10 mouse cellular contexts compared by ENCODE assay signal in genomic region chr11:88155998-88156397, GRCm38 (mm10). TPM values are rescaled to one million over a fixed set of nuclear protein-coding genes. Genes with fewer than 3 reads are reported as not detected.
A peak's percentile ranks its signal among the peaks of the same experiment; 100 is the strongest.
DNase-seq lines count a peak whose midpoint lies in the region; ATAC-seq and TF ChIP-seq lines count a peak whose summit lies in the region.
"Had no signal": no experiment of that assay in that cellular context is flagged by ENCODE, and none has a peak within 500 bp of the region (broad histone marks: within the 10 kb centered on the region; RNA-seq: fewer than 3 reads in every experiment).

No protein-coding gene starts in this region.

- H3K36me3 ChIP-seq in heart, embryonic 14.5 days (ENCODE audit: control insufficient read depth, insufficient read depth, low read length): no peaks in the 10 kb centered on the region
- 0 out of 2 replicates have a peak, but pooled peaks cover 7% of the 10 kb centered on the region for H3K36me3 ChIP-seq in embryonic facial prominence, embryonic 10.5 days (replicated peaks)
- no peaks in the 10 kb centered on the region for H3K36me3 ChIP-seq in intestine, embryonic 14.5 days (ENCODE audit: control insufficient read depth, insufficient read depth, low read length)
- no peaks in the 10 kb centered on the region for H3K36me3 ChIP-seq in myocyte (ENCODE audit: control insufficient read depth, insufficient read depth)

- H3K4me2 ChIP-seq in heart, embryonic 14.5 days (ENCODE audit: low read length): no peak overlapping the region
- no peak overlapping the region for H3K4me2 ChIP-seq in intestine, embryonic 14.5 days (ENCODE audit: low read length)
- H3K4me2 ChIP-seq in myocyte (ENCODE audit: low read depth): peak overlapping the region; percentile 14

- H3K4me1 ChIP-seq in heart, embryonic 14.5 days (ENCODE audit: control insufficient read depth in 2 of 2, insufficient read depth in 2 of 2, low read length in 2 of 2): peaks cover 68 to 86% of the 10 kb centered on the region in 2 experiments
- peaks cover 91% of the 10 kb centered on the region for H3K4me1 ChIP-seq in embryonic facial prominence, embryonic 10.5 days
- H3K4me1 ChIP-seq in intestine, embryonic 14.5 days (replicated peaks; ENCODE audit: control insufficient read depth, insufficient read depth, low read length): peaks cover 91% of the 10 kb centered on the region

- peak overlapping the region; percentile 42 for H3K9ac ChIP-seq in heart, embryonic 14.5 days (ENCODE audit: low read length)
- H3K9ac ChIP-seq in intestine, embryonic 14.5 days (ENCODE audit: low read length): peak overlapping the region; percentile 2; the same call in 1 of the 2 replicates

- TF ChIP-seq POLR2A in myocyte (IDR thresholded peaks at IDR 0.05; ENCODE audit: insufficient read length, low read depth): no peak

- no peak overlapping the region for H3K4me3 ChIP-seq in heart, embryonic 14.5 days (ENCODE audit: control insufficient read depth in 1 of 2, insufficient read depth in 1 of 2, low read depth in 1 of 2, low read length in 2 of 2)
- H3K4me3 ChIP-seq in embryonic facial prominence, embryonic 10.5 days: no peak overlapping the region
- H3K4me3 ChIP-seq in intestine, embryonic 14.5 days (ENCODE audit: low read depth, low read length): no peak overlapping the region
- H3K4me3 ChIP-seq in myocyte: no peak overlapping the region

- H3K27me3 ChIP-seq in heart, embryonic 14.5 days (ENCODE audit: control insufficient read depth, insufficient read depth, low read length): no peaks in the 10 kb centered on the region
- no peaks in the 10 kb centered on the region for H3K27me3 ChIP-seq in embryonic facial prominence, embryonic 10.5 days (replicated peaks; ENCODE audit: low read depth, poor library complexity, severe bottlenecking)
- H3K27me3 ChIP-seq in intestine, embryonic 14.5 days (replicated peaks; ENCODE audit: control insufficient read depth, insufficient read depth, low read length): no peaks in the 10 kb centered on the region
- H3K27me3 ChIP-seq in myocyte (ENCODE audit: control insufficient read depth, insufficient read depth, insufficient read length): no peaks in the 10 kb centered on the region
- H3K27me3 ChIP-seq: megakaryocyte, embryonic 14.5 days had no signal

- DNase-seq in heart, adult 8-10 months (ENCODE audit: low spot score): no peak
- no peak for DNase-seq in embryonic facial prominence, embryonic 10.5 days (ENCODE audit: low spot score)
- DNase-seq in intestine, embryonic 14.5 days (ENCODE audit: low spot score): no peak
- DNase-seq in retina, embryonic 14.5 days (ENCODE audit: low spot score): no peak
- DNase-seq in frontal cortex, adult 2 months (ENCODE audit: extremely low spot score in 1 of 2, low spot score in 1 of 2): no peak
- DNase-seq in testis, postnatal 14 days (ENCODE audit: low spot score): no peak
- DNase-seq: adrenal gland, adult 8-10 months had no signal

- H3K27ac ChIP-seq in heart, embryonic 14.5 days (replicated peaks in 1 of 2; ENCODE audit: control insufficient read depth in 1 of 2, insufficient read depth in 1 of 2, low read depth in 2 of 2, low read length in 2 of 2): peak overlapping the region; percentile 14 to 80
- peak overlapping the region; percentile 75 for H3K27ac ChIP-seq in embryonic facial prominence, embryonic 10.5 days (replicated peaks)
- H3K27ac ChIP-seq in intestine, embryonic 14.5 days (ENCODE audit: low read depth): peak overlapping the region; percentile 79

- peaks cover 7% of the 10 kb centered on the region for H3K79me2 ChIP-seq in myocyte (ENCODE audit: control insufficient read depth, insufficient read depth)

- no peaks in the 10 kb centered on the region for H3K9me3 ChIP-seq in heart, embryonic 14.5 days (ENCODE audit: control insufficient read depth, low read length)
- H3K9me3 ChIP-seq in embryonic facial prominence, embryonic 10.5 days: no peaks in the 10 kb centered on the region
- H3K9me3 ChIP-seq in intestine, embryonic 14.5 days (ENCODE audit: control insufficient read depth, low read length): no peaks in the 10 kb centered on the region
- H3K9me3 ChIP-seq: megakaryocyte, embryonic 14.5 days had no signal

- no peak overlapping the region for H3ac ChIP-seq in myocyte (ENCODE audit: control insufficient read depth, insufficient read length)

- no peak for ATAC-seq in heart, embryonic 14.5 days (ENCODE audit: insufficient number of reproducible peaks, insufficient read depth, low FRiP score, low read depth)
- no peak for ATAC-seq in intestine, embryonic 14.5 days (replicated peaks; ENCODE audit: low FRiP score, low TSS enrichment, low read depth)

- 45% methylated on average over 8 of the region's 8 CpGs for WGBS in heart, embryonic 14.5 days
- 60% methylated on average over 8 of the region's 8 CpGs for WGBS in embryonic facial prominence, embryonic 10.5 days
- 33% methylated on average over 8 of the region's 8 CpGs for WGBS in intestine, embryonic 14.5 days

TF ChIP-seq in myocyte, 11 proteins besides CTCF, POLR2A, EP300 and RAD21:
- no peak for TF ChIP-seq REST (IDR thresholded peaks at IDR 0.05; ENCODE audit: insufficient read depth, insufficient read length)
- TF ChIP-seq E2F4 (IDR thresholded peaks at IDR 0.05; ENCODE audit: insufficient read depth): no peak
- no peak for TF ChIP-seq POLR2AphosphoS2 (IDR thresholded peaks at IDR 0.05; ENCODE audit: insufficient read length, low read depth)
- no peak for TF ChIP-seq MYOG (IDR thresholded peaks at IDR 0.05; ENCODE audit: control insufficient read depth in 1 of 3, insufficient read depth in 1 of 3, insufficient read length in 2 of 3, low read depth in 2 of 3)
- no peak for TF ChIP-seq MYOD1 (IDR thresholded peaks at IDR 0.05; ENCODE audit: control insufficient read depth in 1 of 3, insufficient read length in 2 of 3, low read depth in 2 of 3)
- TF ChIP-seq USF1 (IDR thresholded peaks at IDR 0.05; ENCODE audit: low read depth): no peak
- no peak for TF ChIP-seq TCF12 (IDR thresholded peaks at IDR 0.05; ENCODE audit: insufficient read depth, poor library complexity, severe bottlenecking)
- TF ChIP-seq CEBPB (IDR thresholded peaks at IDR 0.05; ENCODE audit: insufficient read depth, poor library complexity, severe bottlenecking): no peak
- TF ChIP-seq TCF3 (IDR thresholded peaks at IDR 0.05; ENCODE audit: insufficient read length, low read depth): no peak
- no peak for TF ChIP-seq SRF (IDR thresholded peaks at IDR 0.05; ENCODE audit: control insufficient read depth, insufficient read length, low read depth)
- no peak for TF ChIP-seq MAX (IDR thresholded peaks at IDR 0.05; ENCODE audit: low read depth)
TF ChIP-seq in myocyte: peak in this region for 0.

RNA-seq across cellular contexts. Expression of gene Mrps23, which starts 48.2 kb away (rescaled TPM):
- 95.0 and 97.4 TPM in 2 replicates for polyA plus RNA-seq in heart, embryonic 14.5 days (2014; fragmentation: Nextera tagmentation; extraction: Ambion mirVana)
- 100 to 1,000 TPM; 301 to 345 (median 322) TPM for total RNA-seq in heart, adult 8-10 months (2022)
- polyA plus RNA-seq in embryonic facial prominence, embryonic 10.5 days (2016; fragmentation: Nextera tagmentation; extraction: Ambion mirVana): 60.4 and 71.7 TPM in 2 replicates
- polyA plus RNA-seq in intestine, embryonic 14.5 days (2014; fragmentation: Nextera tagmentation; extraction: Ambion mirVana): 60.8 and 65.2 TPM in 2 replicates
- polyA plus RNA-seq in myocyte (2012; fragmentation: generic; extraction: Trizol): 319 TPM
- 71.1 and 76.6 TPM in 2 replicates for polyA plus RNA-seq in frontal cortex, adult 2 months (2012; rRNA removed)

RNA-seq across cellular contexts. Expression of gene Cuedc1, which starts 58.1 kb away (rescaled TPM):
- polyA plus RNA-seq in heart, embryonic 14.5 days (2014; fragmentation: Nextera tagmentation; extraction: Ambion mirVana): 14.3 and 17.0 TPM in 2 replicates
- total RNA-seq in heart, adult 8-10 months (2022): 10 to 100 TPM; 47.5 to 55.7 (median 51.0) TPM
- polyA plus RNA-seq in embryonic facial prominence, embryonic 10.5 days (2016; fragmentation: Nextera tagmentation; extraction: Ambion mirVana): 20.8 and 21.9 TPM in 2 replicates
- polyA plus RNA-seq in intestine, embryonic 14.5 days (2014; fragmentation: Nextera tagmentation; extraction: Ambion mirVana): 16.7 and 16.9 TPM in 2 replicates
- 40.8 TPM for polyA plus RNA-seq in myocyte (2012; fragmentation: generic; extraction: Trizol)
- 28.0 and 32.7 TPM in 2 replicates for polyA plus RNA-seq in frontal cortex, adult 2 months (2012; rRNA removed)
